Mouse (Mus musculus): ENCODE measurements at regions not wholly inside any gene's neighbourhood (a gene's known extent, or its start where the extent isn't known, plus 50 kb on each side); places are given as distances from the start of the nearest gene placed in this dataset.

DNA sequence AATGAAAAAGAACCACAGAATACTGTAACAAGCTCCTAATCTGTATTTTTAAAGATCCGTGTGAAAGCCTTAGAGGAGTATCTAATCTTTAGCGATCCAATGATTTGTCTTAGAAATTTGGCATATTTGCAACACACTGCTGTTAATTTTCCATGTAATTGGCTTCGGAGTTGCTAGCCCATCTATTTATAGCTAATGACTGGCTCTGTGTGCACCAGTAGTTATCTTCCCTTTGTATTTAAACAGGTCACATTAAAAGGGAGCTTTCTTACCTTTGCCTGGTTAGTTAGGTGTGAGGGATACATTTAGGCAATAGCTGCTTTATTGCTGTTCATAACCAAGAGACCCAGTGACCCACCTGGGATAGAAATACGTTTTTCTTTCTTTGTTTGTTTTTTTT lies 256.3 kb upstream of the Mme start:
- DNase-seq (ENCODE audit: low read depth, low spot score), result no peak

DNA sequence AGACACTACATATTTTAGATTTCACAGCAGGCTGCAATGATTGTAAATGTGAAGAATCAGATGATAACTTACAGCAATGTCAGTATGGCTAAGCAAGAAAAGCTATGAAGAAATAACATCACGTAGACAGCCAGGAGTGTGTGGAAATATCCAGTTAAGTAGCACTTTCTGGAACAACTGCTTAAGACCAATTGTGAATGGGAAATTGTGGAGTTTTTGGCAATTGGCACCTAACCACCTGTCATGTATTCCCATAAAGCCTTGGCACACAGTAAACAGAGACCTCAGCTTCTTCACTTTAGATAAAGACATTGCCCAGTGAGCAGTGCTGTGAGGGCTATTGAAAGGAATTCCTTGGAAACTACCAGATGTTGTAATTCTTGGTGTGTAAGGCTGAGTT lies 264.4 kb upstream of the Mme start:
- no peak for DNase-seq (ENCODE audit: low read depth, low spot score)

DNA sequence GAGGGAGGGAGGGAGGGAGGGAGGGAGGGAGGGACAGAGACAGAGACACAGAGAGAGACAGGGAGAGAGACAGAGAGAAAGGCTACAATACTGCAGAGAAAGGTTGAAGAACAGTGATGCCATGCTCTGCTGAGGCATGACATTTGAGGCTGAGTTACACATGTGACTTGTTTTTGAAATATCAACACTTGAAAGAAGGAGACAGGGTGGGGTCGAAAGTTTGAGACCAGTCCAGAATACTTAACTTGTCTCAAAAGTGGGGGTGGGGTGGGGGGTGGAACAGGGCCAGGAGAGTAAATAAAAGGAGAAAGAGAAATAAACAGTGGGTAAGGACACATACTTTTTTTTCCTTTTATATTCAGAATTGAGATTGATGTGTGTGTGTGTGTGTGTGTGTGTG lies 278.1 kb upstream of the Mme start:
- no peak for DNase-seq (ENCODE audit: low read depth, low spot score)

DNA sequence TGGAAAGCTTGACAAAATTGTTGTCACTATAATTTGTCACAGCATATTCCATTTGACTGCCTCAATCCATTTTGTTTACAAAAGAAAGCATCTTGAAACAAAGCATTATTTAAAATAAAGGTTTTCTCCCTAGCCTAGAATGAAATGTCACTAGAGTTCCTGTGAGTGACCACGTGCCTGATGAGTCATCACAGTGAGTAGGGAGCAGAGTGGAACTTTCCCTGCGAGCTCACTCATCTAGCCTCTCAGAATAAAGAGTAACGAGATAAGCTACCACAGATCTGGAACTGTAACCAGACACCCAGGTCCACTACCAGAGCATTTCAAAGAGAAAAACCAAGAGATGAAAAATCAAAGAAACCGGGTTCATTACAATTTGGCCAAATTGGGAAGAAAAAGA lies 278.7 kb upstream of the Mme start:
- DNase-seq (ENCODE audit: low read depth, low spot score), result no peak

DNA sequence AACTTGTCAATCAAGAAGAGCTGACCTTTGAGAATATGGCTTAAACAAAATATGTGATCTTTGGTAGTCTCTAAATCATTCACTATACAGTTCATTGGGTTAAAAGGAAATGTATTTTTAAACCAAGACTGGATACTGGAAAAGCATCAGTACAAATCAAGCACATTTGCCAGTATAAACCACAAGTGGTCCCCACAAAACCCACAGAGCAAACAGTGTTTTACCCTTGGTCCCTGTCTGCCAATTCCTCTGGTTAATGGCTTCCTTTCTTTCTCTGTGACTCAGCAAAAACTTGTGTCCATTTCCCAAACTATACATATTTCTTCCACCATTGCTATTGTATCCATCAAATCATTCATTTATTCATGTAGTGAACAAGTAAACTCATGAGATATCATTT lies 296.0 kb upstream of the Mme start:
- no peak for DNase-seq (ENCODE audit: low read depth, low spot score)

DNA sequence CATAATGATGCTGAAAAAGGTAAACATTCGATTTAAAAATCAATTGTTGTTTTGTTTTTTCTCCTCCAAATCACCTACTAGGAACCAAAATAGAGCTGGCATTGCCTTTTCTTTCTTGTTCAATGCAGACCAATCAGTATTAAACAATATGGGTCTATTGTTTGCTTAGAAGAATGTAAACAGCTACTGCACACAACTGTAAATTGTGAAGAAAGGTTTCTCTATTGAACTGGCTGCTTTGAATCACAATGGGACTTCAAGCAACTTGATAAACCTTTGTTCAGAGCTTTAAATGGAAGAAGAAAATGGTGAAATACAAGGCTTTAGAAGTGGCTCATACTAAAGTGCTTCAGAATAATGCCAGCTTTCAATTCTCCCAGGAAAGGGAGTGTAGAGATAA lies 302.7 kb upstream of the Mme start:
- peak; percentile 82 for DNase-seq (ENCODE audit: low read depth, low spot score)

DNA sequence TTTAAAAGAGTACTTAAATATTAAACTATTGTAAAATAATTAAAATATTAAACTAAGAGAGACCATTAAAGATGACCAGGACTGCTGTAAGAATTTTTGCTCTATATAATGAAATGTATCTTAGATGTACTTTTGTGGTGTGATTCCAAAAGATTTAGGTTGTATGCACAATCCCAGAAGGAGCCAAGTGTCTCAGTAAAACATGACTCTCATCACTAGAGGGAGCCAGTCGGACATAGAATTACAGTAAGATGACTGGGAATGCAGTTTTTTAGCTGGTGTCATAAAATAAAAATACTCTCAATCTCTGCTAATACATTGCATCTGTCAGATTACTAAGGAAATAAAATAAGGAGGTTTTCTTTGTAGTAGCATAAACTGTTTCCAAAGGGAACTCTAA lies 316.9 kb upstream of the Mme start:
- peak; percentile 41 for DNase-seq (ENCODE audit: low read depth, low spot score)

DNA sequence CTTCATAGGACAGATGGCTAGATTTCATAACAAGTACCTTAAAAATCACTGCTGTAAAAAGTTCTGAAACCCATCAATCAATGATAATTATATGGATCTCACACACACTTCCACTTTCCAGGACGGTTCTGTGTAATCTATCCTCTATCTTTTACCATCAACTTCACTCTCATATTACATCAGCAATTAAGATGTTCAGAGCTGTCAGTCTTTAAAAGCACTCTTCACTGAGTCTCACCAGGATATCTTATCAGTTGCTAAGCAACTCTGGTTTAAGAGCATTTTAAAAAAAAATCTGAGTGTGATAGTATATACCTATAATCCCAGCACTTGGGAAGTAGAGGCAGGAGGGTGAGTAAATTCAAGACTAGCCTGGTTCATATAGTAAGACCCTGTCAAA lies 312.0 kb upstream of the Gpr149 start:
- no peak for DNase-seq (ENCODE audit: low read depth, low spot score)

DNA sequence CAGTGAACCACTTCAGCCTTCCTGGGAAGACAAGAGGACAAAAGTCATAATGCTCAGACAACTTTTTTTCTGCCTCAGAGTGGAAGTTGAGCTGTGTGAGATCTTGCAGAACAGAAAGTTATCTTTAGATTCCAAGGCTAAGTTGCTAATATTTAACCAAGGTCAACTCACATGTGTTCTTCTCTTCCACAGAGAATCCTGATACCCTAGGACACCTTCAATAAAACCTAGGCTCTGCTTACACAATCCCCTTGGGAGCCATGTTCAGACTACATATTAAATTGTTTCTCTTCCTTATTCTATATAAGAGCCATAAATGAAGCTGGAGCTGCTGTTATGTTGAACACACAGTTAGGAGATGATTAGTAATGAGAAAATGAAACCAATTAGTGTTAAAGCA lies 280.2 kb upstream of the Gpr149 start:
- no peak for DNase-seq (ENCODE audit: low read depth, low spot score)

DNA sequence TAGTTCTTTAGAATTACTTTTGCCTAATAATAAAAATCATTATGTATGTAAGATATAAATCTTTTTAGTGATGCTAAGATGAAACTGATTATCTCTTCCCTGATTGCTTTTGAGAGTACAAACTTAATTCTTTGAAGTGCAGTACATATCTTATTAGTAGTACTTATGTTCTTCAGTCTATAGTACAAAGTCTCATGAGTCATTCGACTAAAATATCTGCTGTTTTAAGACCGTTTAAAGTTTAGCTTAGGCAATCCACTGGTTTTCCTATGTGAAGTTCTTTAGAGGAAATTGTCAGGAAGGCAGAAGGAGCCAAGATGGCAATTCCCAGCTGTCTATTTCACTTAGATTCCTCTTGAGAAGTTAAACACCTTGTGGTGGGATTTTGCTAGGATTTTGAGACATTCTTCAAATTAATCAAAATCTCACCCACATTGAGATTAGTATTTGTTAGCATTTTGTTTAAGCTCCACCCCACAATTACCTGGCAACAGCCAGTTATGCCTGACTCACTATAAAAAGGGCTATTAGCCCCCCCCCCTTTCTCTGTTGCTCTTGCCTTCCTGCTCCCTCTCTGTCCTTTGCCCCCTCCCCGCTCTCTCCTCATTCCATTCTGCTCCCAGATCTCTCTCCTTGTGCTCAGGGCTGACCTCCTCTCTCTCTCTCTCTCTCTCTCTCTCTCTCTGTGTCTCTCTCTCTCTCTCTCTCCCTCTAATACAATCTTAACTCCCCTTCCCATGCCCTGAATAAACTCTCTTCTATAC lies 277.6 kb upstream of the Gpr149 start:
- DNase-seq (ENCODE audit: low read depth, low spot score), result no peak

DNA sequence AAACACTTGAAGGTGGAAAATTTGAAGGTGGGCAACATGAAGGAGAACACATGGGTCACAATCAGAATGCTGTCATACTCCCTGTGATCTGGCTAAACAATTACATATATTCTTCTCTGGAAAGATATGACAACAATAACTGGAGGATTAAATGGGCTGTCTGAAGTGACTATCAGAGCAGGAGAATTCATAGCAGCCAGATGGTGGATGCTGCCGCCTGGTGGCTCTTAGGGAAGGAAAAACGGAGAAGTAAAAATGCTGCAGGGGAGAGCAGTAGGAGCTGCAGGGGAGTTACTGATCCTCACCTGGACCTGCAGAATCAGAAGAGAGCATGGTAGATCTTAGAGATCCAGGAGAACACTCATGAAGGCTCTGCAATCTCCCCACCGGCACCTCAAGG lies 255.8 kb upstream of the Gpr149 start:
- peak; percentile 36 for DNase-seq (ENCODE audit: low read depth, low spot score)

DNA sequence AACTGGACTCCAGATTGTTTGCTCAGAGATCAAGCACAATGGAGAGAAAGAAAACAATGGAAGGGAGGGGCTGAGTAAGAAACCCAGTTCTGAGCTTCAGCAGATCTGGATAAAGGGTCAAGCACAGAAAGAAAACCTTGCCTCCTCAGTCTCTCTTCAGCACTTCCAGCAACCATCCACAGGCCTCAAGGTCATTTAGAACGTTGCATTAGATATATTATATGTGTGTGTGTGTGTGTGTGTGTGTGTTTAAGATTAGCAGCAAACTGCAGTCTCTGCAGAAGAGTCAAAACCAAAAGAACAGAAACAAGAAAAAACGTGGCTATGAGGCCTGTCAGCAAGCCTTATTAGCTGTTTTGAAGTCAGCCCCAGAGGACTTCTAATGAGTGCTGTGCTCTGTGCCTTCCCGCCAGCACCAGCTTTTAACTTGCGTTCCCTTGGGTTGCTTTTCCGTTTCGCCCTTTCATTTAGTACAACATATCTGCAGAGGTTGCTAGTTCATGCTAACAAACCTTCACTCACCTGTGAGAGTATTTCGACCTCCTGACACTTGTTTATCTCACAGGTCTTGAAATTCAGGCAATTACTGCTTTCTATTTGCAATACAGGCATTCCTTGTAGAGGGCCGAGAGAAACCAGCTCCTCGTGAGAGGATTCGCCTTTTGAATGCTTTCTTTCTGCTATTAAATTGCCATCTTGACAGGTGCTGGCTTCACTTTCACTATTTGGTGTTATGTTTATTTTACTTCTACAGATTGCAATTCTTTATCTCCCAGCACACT lies 230.9 kb upstream of the Gpr149 start:
- peak; percentile 21 for DNase-seq (ENCODE audit: low read depth, low spot score)

DNA sequence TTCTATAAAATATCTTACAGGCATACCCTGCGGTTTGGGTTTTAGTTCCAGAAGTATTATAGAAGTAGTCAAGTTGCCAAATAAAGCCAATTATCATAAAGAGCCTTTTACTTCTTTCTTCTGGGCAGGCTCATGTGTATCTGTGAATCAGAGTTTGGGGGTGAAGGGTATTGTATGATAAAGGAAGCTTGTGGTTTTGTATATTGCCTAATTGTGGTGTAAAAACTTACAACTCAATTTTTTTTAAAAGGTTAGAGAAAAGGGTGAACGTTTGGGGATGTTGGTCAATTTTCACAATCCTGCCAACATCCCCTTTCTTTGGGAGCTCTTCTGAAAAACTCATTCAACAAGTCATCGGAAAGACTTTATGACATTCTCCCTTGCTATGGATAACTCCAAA lies 219.0 kb upstream of the Gpr149 start:
- no peak for DNase-seq (ENCODE audit: low read depth, low spot score)

DNA sequence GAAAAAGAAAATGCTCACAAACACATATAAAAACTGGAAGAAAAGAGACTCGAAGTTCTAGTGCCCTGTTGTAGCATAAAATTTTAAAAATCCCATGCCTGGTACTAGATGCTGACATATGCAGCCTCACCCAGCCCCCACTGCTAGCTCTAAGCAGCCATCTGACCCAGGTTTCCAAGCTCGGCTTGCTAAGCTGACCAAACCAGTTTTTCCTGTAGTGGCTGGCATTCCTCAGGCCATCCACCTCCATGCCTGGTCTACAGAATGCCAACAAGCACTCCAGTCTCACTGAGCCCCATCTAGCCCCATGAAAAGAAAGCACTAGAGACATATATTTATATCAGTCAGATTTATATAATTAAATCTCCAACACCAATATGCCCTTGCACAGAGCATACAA lies 196.1 kb upstream of the Gpr149 start:
- DNase-seq (ENCODE audit: low read depth, low spot score), result no peak

DNA sequence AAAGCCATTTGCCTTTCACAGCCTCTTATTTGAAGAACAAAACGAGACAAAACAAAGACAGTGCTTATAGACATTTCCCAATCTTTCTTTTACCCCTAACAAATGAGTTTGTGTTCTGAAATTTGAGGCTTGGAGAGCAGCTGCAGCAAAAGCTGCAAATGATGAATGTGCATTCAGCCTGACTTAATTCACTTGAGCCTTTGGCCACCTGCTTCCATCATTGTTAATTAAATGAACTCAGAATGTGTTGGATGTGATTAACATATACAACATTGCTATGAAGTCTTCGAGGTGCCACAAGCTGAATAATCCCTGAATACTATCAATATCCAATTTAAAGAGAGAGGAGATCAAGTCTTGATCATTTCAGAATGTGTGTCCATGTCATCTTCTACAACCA lies 181.3 kb upstream of the Gpr149 start:
- DNase-seq (ENCODE audit: low read depth, low spot score), result no peak

Measured in ZHBTc4 (cell line).